Mouse (Mus musculus) neural tube, embryonic 11.5 days (tissue): ENCODE data around the gene Tgfbr3. TPM values are rescaled to one million over a fixed set of nuclear protein-coding genes. Genes with fewer than 3 reads are reported as not detected.

Experiments used
- ATAC-seq: fragments of 200-750 bp; cut with Nextera tagmentation; 2 replicates; pipeline ENCODE4 v1.8.0; 2017; ENCODE audit warnings: moderate number of reproducible peaks, mild to moderate bottlenecking, moderate TSS enrichment, moderate library complexity; ENCODE audit not compliant: insufficient read depth, low FRiP score, low TSS enrichment
- DNase-seq: peaks from one replicate; pipeline ENCODE4 v3.0.0-alpha.2; 2015; ENCODE audit warnings: low spot score
- H3K27ac ChIP-seq: fragments of 300-500 bp; sonication (generic); 2 replicates; pipeline ENCODE4 v1.5.1; 2014; ENCODE audit warnings: low read depth, mild to moderate bottlenecking, low read length
- H3K27me3 ChIP-seq: fragments of 300-500 bp; sonication (generic); 2 replicates; pipeline ENCODE4 v1.6.1; 2014; ENCODE audit warnings: mild to moderate bottlenecking, low read length, mixed read lengths; ENCODE audit not compliant: control insufficient read depth, insufficient read depth
- H3K36me3 ChIP-seq: fragments of 300-500 bp; sonication (generic); 2 replicates; pipeline ENCODE4 v1.6.1; 2014; ENCODE audit warnings: mild to moderate bottlenecking, low read length, moderate library complexity, mixed read lengths; ENCODE audit not compliant: control insufficient read depth, insufficient read depth
- H3K4me1 ChIP-seq: fragments of 300-500 bp; sonication (generic); 2 replicates; pipeline ENCODE4 v1.6.1; 2014; ENCODE audit warnings: low read length, mixed read lengths; ENCODE audit not compliant: control insufficient read depth, insufficient read depth
- H3K4me2 ChIP-seq: fragments of 300-500 bp; sonication (generic); 2 replicates; pipeline ENCODE4 v1.6.1; 2014; ENCODE audit warnings: low read depth, mild to moderate bottlenecking, moderate library complexity
- H3K4me3 ChIP-seq: fragments of 300-500 bp; sonication (generic); 2 replicates; pipeline ENCODE4 v1.5.1; 2014; ENCODE audit warnings: low read depth, low read length
- H3K9ac ChIP-seq: fragments of 300-500 bp; sonication (generic); 2 replicates; pipeline ENCODE4 v1.6.1; 2014; ENCODE audit warnings: mild to moderate bottlenecking, low read length
- H3K9me3 ChIP-seq: fragments of 300-500 bp; sonication (generic); 2 replicates; pipeline ENCODE4 v1.6.1; 2016; ENCODE audit warnings: low read length; ENCODE audit not compliant: control insufficient read depth
- WGBS: fragments of 180-500 bp; shearing (Covaris S2); extraction: QIAGEN DNeasy Blood & Tissue Kit; methylation state at CpG from one replicate; pipeline ENCODE4 v1.1.7; 2014; 5-methylcytosine and 5-hydroxymethylcytosine counted together
- polyA plus RNA-seq: library from polyadenylated mRNA; unstranded; fragments of >200 nt; fragmentation: Nextera tagmentation; extraction: Ambion mirVana; gene quantifications from 2 replicates; pipeline ENCODE4 v1.2.1, GENCODE M21; 2014

The Tgfbr3 gene
- polyA plus RNA-seq, 1 experiment from 2014 or later, result 8.2 TPM

DNA sequence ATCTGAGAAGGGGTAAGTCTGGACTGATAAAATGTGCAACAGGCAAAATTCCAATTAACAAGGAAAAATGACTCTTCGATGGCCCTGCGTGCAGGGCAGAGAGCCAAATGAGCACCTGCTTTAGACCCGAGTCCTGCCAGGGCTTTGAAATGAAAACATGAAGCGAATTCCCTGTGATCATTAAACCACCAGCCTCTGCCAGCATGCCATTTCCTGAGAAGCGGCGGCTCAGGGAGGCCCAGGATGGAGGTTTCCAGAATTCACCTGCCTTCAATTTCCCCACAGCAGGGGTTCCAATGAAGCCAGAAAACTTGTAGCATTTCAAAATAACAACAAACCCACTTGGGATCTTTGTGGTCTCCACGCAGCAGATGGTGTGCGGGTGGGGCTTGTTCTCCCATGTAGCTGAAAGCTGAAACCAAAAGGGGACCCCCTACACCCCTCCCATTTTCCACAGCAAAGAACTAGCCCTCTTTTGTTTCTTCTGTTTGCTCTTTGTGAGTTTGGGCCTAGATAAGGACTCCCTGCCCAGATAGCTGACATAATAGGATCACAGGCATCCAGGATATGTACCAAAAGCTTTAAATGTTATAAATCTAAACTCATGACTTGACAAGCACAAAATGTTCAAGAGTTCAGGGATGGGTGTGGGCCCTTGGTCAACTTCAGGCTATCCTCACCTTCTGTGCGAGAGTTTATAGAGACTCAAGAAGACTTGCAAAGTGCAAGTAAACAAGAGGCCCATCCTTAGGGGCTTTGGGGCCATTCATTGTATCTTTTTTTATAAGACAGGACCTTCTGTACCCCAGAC, 7.3 kb upstream of the Tgfbr3 start:
- no peaks in the 10 kb centered on the region for H3K4me1 ChIP-seq
- H3K27ac ChIP-seq, result no peak overlapping the region
- H3K27me3 ChIP-seq, result no peaks in the 10 kb centered on the region
- H3K9ac ChIP-seq, result no peak overlapping the region
- no peak overlapping the region for H3K4me2 ChIP-seq
- H3K9me3 ChIP-seq, result no peaks in the 10 kb centered on the region
- DNase-seq, result no peak
- H3K36me3 ChIP-seq, result no peaks in the 10 kb centered on the region
- no peak for ATAC-seq
- WGBS, result 47% methylated on average over 9 of the region's 9 CpGs
- no peak overlapping the region for H3K4me3 ChIP-seq

DNA sequence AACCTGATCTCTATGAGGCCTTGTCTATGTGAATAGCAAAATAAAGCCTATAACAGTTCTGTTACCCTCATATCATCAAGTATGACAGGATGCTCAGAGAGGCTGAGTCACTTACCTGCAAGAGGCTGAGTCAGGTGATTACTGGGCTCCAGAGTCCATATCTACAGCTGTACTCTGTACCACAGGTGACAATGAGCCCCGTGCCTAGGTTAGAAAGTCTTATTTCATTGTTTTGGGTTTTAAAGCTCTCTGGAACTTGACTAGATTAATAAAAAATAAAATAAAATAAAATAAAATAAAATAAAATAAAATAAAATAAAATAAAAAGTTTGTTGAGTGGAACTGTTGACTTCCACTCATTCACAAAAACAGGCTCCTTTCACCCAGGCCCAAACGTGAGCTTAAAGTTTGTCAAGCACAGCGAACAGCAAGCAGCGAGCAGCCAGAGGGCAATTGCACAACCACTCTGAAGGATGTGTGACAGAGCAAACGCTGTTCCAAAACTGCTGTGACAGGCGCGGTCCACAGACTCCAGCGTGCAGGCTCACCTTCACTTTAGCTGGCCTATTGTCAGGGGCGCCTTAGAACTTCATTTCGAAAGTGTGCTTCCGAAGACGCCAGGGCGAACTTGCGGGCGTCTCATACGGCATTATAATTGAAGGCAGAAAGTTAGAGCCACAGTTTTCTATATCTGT, 6.5 kb upstream of the Tgfbr3 start:
- no peak overlapping the region for H3K4me2 ChIP-seq
- H3K4me3 ChIP-seq, result no peak overlapping the region
- DNase-seq (no peak), ATAC-seq (no peak)
- H3K4me1 ChIP-seq, result no peaks in the 10 kb centered on the region
- H3K27ac ChIP-seq, result no peak overlapping the region
- H3K9ac ChIP-seq, result no peak overlapping the region
- no peaks in the 10 kb centered on the region for H3K9me3 ChIP-seq
- 72% methylated on average over 16 of the region's 16 CpGs for WGBS
- no peaks in the 10 kb centered on the region for H3K36me3 ChIP-seq
- H3K27me3 ChIP-seq, result no peaks in the 10 kb centered on the region

DNA sequence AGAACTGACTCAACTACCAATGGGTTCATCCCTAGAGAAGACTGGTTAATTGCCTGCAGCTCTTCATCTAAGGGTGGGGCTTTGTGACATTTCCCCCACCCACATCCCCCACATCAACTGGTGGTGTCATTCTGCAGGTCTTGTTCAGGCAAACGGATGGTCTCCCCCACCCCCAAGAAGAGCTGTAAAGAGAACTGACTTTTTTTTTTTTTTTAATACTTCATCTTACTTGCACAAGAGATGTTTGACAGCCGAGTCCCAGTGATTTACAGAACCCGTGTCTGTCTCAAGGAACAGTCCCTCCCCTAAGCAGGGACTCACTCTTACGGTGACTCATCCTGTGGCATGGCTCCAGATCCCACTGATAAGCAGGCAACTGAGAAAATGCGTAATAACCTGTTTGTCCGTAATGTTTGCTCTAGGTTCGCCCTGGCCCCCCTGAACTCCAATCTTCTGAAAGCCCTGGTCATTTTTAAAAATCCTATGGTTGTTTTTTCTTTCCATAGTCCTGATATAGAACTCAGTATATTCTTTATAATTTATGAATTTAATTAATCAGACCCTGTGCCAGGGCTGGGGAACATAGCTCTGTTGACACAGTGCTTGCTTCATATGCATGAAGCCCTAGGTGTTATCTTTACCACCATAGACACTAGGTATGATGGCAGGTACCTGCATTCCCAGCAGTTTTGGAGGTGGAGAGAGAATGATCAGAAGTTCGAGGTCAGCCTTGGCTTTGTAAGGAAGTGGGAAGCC, 5.8 kb upstream of the Tgfbr3 start:
- DNase-seq, result no peak

DNA sequence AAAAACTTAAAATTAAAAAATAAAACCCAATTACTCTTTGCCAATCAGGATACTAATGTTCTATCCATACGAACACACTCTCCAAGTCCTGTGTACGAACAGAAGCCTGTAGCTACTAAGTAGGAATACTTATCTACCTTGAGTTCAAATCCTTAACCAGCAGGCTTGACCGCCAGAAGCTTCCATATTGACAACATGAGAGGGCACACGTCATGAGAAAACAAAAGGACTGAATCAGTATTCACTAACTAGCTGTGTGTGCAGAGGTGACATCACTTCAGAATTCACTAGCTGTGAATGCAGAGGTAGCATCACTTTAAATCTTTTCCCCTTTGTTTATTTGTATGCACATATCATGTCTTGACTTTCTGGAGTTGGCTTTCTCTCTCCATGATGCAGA, 4.6 kb upstream of the Tgfbr3 start:
- H3K4me2 ChIP-seq, result no peak overlapping the region
- no peaks in the 10 kb centered on the region for H3K4me1 ChIP-seq
- no peak overlapping the region for H3K9ac ChIP-seq
- no peak for DNase-seq
- no peak for ATAC-seq
- no peak overlapping the region for H3K27ac ChIP-seq
- no peaks in the 10 kb centered on the region for H3K9me3 ChIP-seq
- no peaks in the 10 kb centered on the region for H3K27me3 ChIP-seq
- WGBS, result 87% methylated on average over 4 of the region's 4 CpGs
- no peak overlapping the region for H3K4me3 ChIP-seq
- no peaks in the 10 kb centered on the region for H3K36me3 ChIP-seq

More for the DNA sequence above, 5.8 kb upstream of the Tgfbr3 start:
- Histone ChIP-seq H3K27ac (no peak overlapping the region), H3K4me2 (no peak overlapping the region), H3K27me3 (no peaks in the 10 kb centered on the region), H3K9me3 (no peaks in the 10 kb centered on the region), H3K4me1 (no peaks in the 10 kb centered on the region), H3K4me3 (no peak overlapping the region), H3K36me3 (no peaks in the 10 kb centered on the region), H3K9ac (no peak overlapping the region)
- 75% methylated on average over 8 of the region's 8 CpGs for WGBS
- no peak for ATAC-seq

DNA sequence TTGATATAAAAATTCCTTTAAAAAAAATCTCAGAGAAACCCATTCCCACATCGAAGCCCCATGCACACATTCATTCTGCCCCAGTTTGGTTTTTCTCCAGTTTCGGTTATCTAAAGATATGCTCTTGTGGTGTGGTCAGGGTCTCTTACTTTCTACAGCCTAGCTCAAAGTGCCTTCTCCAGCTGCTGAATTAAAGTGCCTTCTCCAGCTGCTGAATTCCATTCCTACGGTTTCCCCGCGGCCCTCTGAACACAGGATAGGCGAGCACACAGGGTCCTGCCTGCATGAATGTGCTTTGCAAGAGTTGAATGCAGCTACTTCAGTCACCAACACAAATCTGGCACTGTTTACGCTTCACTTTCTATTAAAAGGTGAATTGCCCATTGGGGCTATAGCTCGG, 557 bp upstream of the Tgfbr3 start:
- DNase-seq (no peak), ATAC-seq (no peak)
- no peak overlapping the region for H3K27ac ChIP-seq
- H3K4me1 ChIP-seq, result peaks cover 3% of the 10 kb centered on the region; the same call in 1 of the 2 replicates
- 40% methylated on average over 8 of the region's 8 CpGs for WGBS
- H3K4me3 ChIP-seq, result peak overlapping the region; percentile 73; the same call in 1 of the 2 replicates
- peaks cover 6% of the 10 kb centered on the region; the same call in 1 of the 2 replicates for H3K27me3 ChIP-seq
- peak overlapping the region; percentile 98; the same call in 1 of the 2 replicates for H3K4me2 ChIP-seq
- H3K9me3 ChIP-seq, result no peaks in the 10 kb centered on the region
- no peaks in the 10 kb centered on the region for H3K36me3 ChIP-seq
- H3K9ac ChIP-seq, result no peak overlapping the region

DNA sequence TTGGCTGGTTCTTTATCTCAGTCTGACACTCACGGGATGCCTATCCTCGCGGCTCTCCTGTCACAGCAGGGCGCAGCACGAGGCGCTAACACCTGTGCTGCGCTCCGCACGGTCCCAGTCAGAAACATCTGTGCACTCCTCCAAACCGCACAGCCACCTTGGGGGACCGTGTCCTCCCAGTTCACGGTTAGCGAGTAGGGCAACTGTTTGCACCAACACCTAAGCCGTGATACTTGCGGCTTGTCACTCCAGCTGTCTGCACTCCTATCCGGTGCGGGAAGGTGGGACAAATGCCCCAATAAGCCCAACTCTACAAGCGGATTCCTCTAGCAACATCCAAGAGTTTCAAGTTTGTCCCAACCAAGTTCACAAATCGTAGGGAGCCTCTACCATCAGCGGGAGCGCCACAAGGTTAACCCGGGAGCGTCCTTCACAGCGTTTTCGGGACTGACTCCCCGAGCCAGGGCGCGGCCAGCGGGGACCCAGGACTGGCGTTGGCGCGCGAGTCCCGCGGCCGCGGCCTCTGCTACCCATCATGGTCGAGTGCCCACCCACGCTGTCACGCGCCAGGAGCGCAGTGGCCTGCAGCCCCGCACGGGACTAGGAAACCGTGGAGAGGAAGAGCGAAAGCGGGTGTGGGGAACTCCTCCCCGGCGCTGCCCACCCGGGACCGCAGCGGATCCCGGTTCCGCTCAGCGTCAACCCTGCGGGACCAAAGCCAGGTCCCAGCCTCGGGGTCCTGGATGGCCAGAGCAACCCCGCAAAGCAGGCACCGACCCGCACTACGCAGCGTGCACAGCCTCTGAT, 799 bp downstream of the Tgfbr3 start:
- H3K4me2 ChIP-seq, result peak overlapping the region; percentile 98
- H3K27me3 ChIP-seq, result peaks cover 6% of the 10 kb centered on the region; the same call in 1 of the 2 replicates
- no peaks in the 10 kb centered on the region for H3K36me3 ChIP-seq
- peak overlapping the region; percentile 59 for H3K9ac ChIP-seq
- H3K9me3 ChIP-seq, result no peaks in the 10 kb centered on the region
- ATAC-seq (peak; percentile 24), DNase-seq (peak; percentile 56)
- H3K4me1 ChIP-seq, result peaks cover 3% of the 10 kb centered on the region; the same call in 1 of the 2 replicates
- no peak overlapping the region for H3K27ac ChIP-seq
- H3K4me3 ChIP-seq, result peak overlapping the region; percentile 73
- under 1% methylated on average over 61 of the region's 62 CpGs for WGBS

DNA sequence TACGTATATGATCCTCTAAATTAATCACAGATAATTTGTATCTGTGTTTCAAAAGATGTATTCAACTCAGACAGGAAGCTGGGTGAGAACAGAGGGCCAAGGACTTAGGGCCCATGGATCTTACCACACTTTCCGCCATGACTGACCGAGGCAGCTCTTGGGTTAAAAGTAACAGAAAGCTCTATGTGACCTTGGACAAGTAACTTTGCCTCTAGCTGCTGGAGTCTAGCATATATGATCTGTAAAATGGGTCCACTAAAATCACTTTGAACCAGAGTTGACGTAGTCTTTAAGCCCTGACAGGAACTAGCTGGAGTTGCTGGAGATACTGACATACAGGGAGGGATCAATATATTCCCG, 1.5 kb downstream of the Tgfbr3 start:
- H3K27me3 ChIP-seq, result peaks cover 6% of the 10 kb centered on the region; the same call in 1 of the 2 replicates

More for the DNA sequence above, 1.5 kb downstream of the Tgfbr3 start:
- 44% methylated on average over 5 of the region's 5 CpGs for WGBS
- Histone ChIP-seq H3K4me2 (peak overlapping the region; percentile 98), H3K27ac (no peak overlapping the region), H3K36me3 (no peaks in the 10 kb centered on the region), H3K9ac (no peak overlapping the region), H3K4me3 (peak overlapping the region; percentile 73; the same call in 1 of the 2 replicates), H3K9me3 (no peaks in the 10 kb centered on the region), H3K4me1 (peaks cover 3% of the 10 kb centered on the region; the same call in 1 of the 2 replicates)
- ATAC-seq (no peak), DNase-seq (no peak)
